Mouse (Mus musculus): Measurements from ENCODE around the gene Tmem201. TPM values are rescaled to one million over a fixed set of nuclear protein-coding genes. Genes with fewer than 3 reads are reported as not detected.
"Not testable (repeated sequence)": the region's sequence is repeated elsewhere in the genome, so short reads cannot be mapped to it uniquely, and the experiment has no call there.

Gene Tmem201
- polyA plus RNA-seq, 1 experiment from 2014 or later, result 42.2 TPM

DNA sequence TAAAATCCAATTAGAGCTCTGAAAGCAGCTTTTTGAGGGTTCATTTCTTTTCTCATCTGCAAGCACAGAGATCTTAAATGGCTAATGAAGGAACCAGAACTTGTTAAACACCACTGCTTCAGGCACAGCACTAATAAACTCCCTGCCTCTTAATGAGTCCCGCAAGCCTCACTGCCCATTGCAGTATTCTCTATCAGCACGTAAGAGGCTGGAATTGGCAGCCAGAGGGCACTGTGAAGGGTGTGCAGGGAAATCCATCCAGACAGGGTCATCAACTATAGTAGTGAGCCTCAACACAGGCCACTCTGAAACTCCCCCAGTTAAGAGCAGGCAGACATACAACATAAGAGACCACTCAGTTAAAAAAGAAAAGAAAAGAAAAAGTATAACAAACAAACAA, 34.5 kb upstream of the Tmem201 start:
- Histone ChIP-seq H3K27ac (no peak overlapping the region), H3K4me2 (peak overlapping the region; percentile 95), H3K9me3 (replicated peaks) (no peaks in the 10 kb centered on the region), H3K4me3 (replicated peaks) (no peak overlapping the region), H3K36me3 (no peaks in the 10 kb centered on the region), H3K4me1 (peaks cover 33% of the 10 kb centered on the region), H3K9ac (no peak overlapping the region), H3K27me3 (no peaks in the 10 kb centered on the region)
- 26% methylated on average over 2 of the region's 2 CpGs for WGBS
- no peak for ATAC-seq (replicated peaks; ENCODE audit: low FRiP score)

- H3K9me3 ChIP-seq (replicated peaks), result no peaks in the 10 kb centered on the region
- H3K27me3 ChIP-seq, result no peaks in the 10 kb centered on the region
- no peak overlapping the region for H3K27ac ChIP-seq
- no peak overlapping the region for H3K4me2 ChIP-seq
- 84% methylated on average over 5 of the region's 5 CpGs for WGBS
- H3K9ac ChIP-seq, result no peak overlapping the region
- no peak for ATAC-seq (replicated peaks; ENCODE audit: low FRiP score)
- no peak overlapping the region for H3K4me3 ChIP-seq (replicated peaks)
- H3K4me1 ChIP-seq, result no peaks in the 10 kb centered on the region
- peaks cover 7% of the 10 kb centered on the region; the same call in 1 of the 2 replicates for H3K36me3 ChIP-seq
Measured at GRCm38 (mm10) chr4:149765201-149765600, 27.4 kb upstream of the Tmem201 start.

- no peak overlapping the region for H3K9ac ChIP-seq
- H3K27me3 ChIP-seq, result no peaks in the 10 kb centered on the region
- H3K4me2 ChIP-seq, result no peak overlapping the region
- no peaks in the 10 kb centered on the region for H3K9me3 ChIP-seq (replicated peaks)
- no peak for ATAC-seq (replicated peaks; ENCODE audit: low FRiP score)
- no peak overlapping the region for H3K27ac ChIP-seq
- H3K4me1 ChIP-seq, result no peaks in the 10 kb centered on the region
- H3K36me3 ChIP-seq, result peaks cover 12% of the 10 kb centered on the region; the same call in 1 of the 2 replicates
- no peak overlapping the region for H3K4me3 ChIP-seq (replicated peaks)
- WGBS, result 89% methylated on average over 2 of the region's 2 CpGs
Measured at GRCm38 (mm10) chr4:149763335-149763734, 25.5 kb upstream of the Tmem201 start.

GRCm38 (mm10) chr4:149759517-149759916, 21.7 kb upstream of the Tmem201 start:
- Histone ChIP-seq H3K9ac (no peak overlapping the region), H3K27me3 (no peaks in the 10 kb centered on the region), H3K4me1 (no peaks in the 10 kb centered on the region), H3K9me3 (replicated peaks) (no peaks in the 10 kb centered on the region), H3K27ac (no peak overlapping the region), H3K36me3 (peaks cover 24% of the 10 kb centered on the region; the same call in 1 of the 2 replicates), H3K4me2 (no peak overlapping the region), H3K4me3 (replicated peaks) (no peak overlapping the region)
- no peak for ATAC-seq (replicated peaks; ENCODE audit: low FRiP score)
- WGBS, result 46% methylated on average over 5 of the region's 5 CpGs

GRCm38 (mm10) chr4:149758423-149758822, 20.6 kb upstream of the Tmem201 start:
- WGBS, result 82% methylated on average over 6 of the region's 6 CpGs
- no peak for ATAC-seq (replicated peaks; ENCODE audit: low FRiP score)

GRCm38 (mm10) chr4:149756546-149756945, 18.7 kb upstream of the Tmem201 start:
- H3K9me3 ChIP-seq (replicated peaks); ATAC-seq (replicated peaks; ENCODE audit: low FRiP score); H3K4me1 ChIP-seq; H3K4me3 ChIP-seq (replicated peaks); H3K27me3 ChIP-seq; H3K27ac ChIP-seq; H3K4me2 ChIP-seq; H3K9ac ChIP-seq: not testable (repeated sequence)
- H3K36me3 ChIP-seq, result peaks cover 30% of the 10 kb centered on the region; the same call in 1 of the 2 replicates
- WGBS, result 90% methylated on average over 7 of the region's 7 CpGs

More at GRCm38 (mm10) chr4:149758423-149758822, 20.6 kb upstream of the Tmem201 start:
- Histone ChIP-seq H3K4me3 (replicated peaks) (no peak overlapping the region), H3K9ac (no peak overlapping the region), H3K4me1 (no peaks in the 10 kb centered on the region), H3K9me3 (replicated peaks) (no peaks in the 10 kb centered on the region), H3K27ac (no peak overlapping the region), H3K4me2 (no peak overlapping the region), H3K27me3 (no peaks in the 10 kb centered on the region), H3K36me3 (peaks cover 30% of the 10 kb centered on the region; the same call in 1 of the 2 replicates)

DNA sequence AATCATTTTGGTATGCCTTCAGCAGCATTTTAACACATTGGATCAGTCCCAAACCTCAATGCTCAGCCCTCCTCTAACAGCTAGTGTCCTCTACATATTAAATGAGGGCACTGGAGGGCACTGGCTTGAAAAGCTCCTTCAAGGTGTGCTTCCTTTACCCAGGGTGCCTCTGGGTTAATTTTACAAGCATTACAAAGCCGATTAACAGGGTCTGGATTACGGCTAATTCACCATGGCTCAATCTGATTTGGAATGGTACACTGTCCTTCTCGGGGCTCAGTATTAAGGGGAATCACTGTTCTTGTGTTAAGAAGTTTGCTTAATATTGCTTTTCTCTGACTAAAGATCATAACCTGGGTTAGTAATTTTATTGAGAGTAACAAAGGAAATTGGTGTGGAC, 15.0 kb upstream of the Tmem201 start:
- Histone ChIP-seq H3K4me3 (replicated peaks) (no peak overlapping the region), H3K9ac (no peak overlapping the region), H3K4me2 (no peak overlapping the region), H3K27ac (no peak overlapping the region), H3K36me3 (peaks cover 26% of the 10 kb centered on the region; the same call in 1 of the 2 replicates), H3K4me1 (peaks cover 4% of the 10 kb centered on the region; the same call in 1 of the 2 replicates), H3K9me3 (replicated peaks) (no peaks in the 10 kb centered on the region), H3K27me3 (no peaks in the 10 kb centered on the region)
- no peak for ATAC-seq (replicated peaks; ENCODE audit: low FRiP score)
- WGBS, result 69% methylated on average over 3 of the region's 3 CpGs

DNA sequence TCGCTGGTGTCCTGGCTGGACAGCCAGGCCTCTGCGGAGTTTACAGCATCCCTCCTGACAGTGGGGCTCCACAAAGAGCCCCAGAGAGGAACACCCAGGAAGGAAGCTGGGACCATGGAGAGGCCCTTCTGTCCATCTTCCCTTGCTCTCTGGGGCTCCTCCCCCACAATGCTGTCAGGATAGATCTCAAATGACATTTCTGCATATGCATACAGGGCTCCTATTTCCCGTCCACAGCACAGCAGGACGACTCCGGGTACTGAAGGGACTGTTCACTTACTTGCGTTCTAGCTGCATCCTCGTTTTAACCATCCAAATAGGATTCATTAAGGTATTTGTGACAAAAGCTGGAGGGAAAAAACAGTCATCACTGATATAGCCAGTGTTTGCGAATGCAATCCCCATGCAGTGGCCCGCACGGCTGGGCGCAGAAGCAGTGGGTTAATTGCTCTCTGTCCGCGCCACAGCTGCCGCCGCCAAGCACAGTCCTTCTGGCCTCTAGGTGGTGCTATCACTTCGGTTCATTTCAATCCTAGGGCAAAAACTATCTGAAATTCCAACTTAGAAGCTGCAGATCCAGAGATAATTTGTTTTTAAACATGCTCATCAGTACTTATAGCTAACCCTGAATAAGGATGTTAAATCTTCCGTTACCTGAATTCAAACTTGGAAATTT, 14.4 kb upstream of the Tmem201 start:
- 26% methylated on average over 17 of the region's 17 CpGs for WGBS
- H3K4me2 ChIP-seq, result no peak overlapping the region; the same call in 1 of the 2 replicates
- no peaks in the 10 kb centered on the region for H3K27me3 ChIP-seq
- H3K9me3 ChIP-seq (replicated peaks), result no peaks in the 10 kb centered on the region
- H3K4me3 ChIP-seq (replicated peaks), result no peak overlapping the region
- 0 out of 2 replicates have a peak, but pooled peaks have one; percentile 25 for ATAC-seq (replicated peaks; ENCODE audit: low FRiP score)
- H3K27ac ChIP-seq, result no peak overlapping the region
- no peak overlapping the region for H3K9ac ChIP-seq
- peaks cover 20% of the 10 kb centered on the region; the same call in 1 of the 2 replicates for H3K36me3 ChIP-seq
- H3K4me1 ChIP-seq, result peaks cover 4% of the 10 kb centered on the region; the same call in 1 of the 2 replicates

- no peak for ATAC-seq (replicated peaks; ENCODE audit: low FRiP score)
- 43% methylated on average over 5 of the region's 5 CpGs for WGBS
- no peak overlapping the region for H3K4me3 ChIP-seq (replicated peaks)
- H3K4me1 ChIP-seq, result peaks cover 4% of the 10 kb centered on the region; the same call in 1 of the 2 replicates
- H3K4me2 ChIP-seq, result no peak overlapping the region
- no peaks in the 10 kb centered on the region for H3K9me3 ChIP-seq (replicated peaks)
- no peaks in the 10 kb centered on the region for H3K27me3 ChIP-seq
- H3K9ac ChIP-seq, result no peak overlapping the region
- H3K36me3 ChIP-seq, result peaks cover 16% of the 10 kb centered on the region
- H3K27ac ChIP-seq, result no peak overlapping the region
Measured at GRCm38 (mm10) chr4:149750671-149751070, 12.8 kb upstream of the Tmem201 start.

DNA sequence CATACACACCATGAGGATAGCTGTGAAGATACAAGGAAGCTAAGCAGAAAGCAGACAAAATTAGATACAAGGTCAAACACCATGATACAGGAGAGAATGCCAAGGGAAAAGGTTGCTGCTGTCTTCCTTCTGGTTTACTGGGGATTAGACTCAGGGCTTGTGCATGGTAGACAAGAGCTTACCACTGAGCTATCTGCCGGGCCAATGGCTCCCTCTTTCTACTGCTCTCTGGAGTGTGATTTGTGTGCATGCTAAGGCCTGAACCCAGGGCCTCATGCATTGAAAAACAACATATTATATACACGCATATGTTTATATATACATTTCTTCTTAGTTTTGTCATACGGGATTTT, 11.8 kb upstream of the Tmem201 start:
- not testable (repeated sequence) for H3K27ac ChIP-seq; H3K4me2 ChIP-seq; H3K9ac ChIP-seq; H3K4me1 ChIP-seq; H3K27me3 ChIP-seq; H3K4me3 ChIP-seq (replicated peaks); H3K9me3 ChIP-seq (replicated peaks); ATAC-seq (replicated peaks; ENCODE audit: low FRiP score)
- peaks cover 22% of the 10 kb centered on the region for H3K36me3 ChIP-seq
- 90% methylated on average over 3 of the region's 3 CpGs for WGBS

GRCm38 (mm10) chr4:149749003-149749662, 11.3 kb upstream of the Tmem201 start:
- no peaks in the 10 kb centered on the region for H3K27me3 ChIP-seq
- H3K27ac ChIP-seq, result no peak overlapping the region
- no peak overlapping the region for H3K9ac ChIP-seq
- H3K4me2 ChIP-seq, result no peak overlapping the region
- no peak for ATAC-seq (replicated peaks; ENCODE audit: low FRiP score)
- no peak overlapping the region for H3K4me3 ChIP-seq (replicated peaks)
- H3K36me3 ChIP-seq, result peaks cover 23% of the 10 kb centered on the region
- peaks cover 10% of the 10 kb centered on the region for H3K4me1 ChIP-seq
- 56% methylated on average over 18 of the region's 18 CpGs for WGBS
- no peaks in the 10 kb centered on the region for H3K9me3 ChIP-seq (replicated peaks)

DNA sequence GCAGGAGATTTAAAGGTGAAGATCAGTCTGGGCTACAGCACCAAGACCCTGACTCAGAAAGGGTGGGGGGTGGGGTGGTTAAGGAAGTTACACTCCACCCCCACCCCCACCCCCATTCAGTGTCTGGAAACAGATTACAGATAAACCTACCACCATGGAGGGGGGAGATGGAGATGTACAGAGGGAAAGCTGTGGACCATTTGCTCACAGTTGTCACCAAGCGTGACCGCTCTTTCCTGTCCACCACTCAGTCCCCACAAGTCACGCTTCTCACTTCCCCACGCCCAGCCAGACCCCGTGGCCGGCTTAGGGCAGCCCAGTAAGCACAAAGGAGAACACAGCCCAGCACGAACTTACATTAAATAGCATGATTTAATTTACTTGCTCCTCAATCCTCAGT, 6.3 kb upstream of the Tmem201 start:
- no peak overlapping the region for H3K9ac ChIP-seq
- H3K4me2 ChIP-seq, result no peak overlapping the region
- peaks cover 32% of the 10 kb centered on the region for H3K36me3 ChIP-seq
- H3K9me3 ChIP-seq (replicated peaks), result no peaks in the 10 kb centered on the region
- ATAC-seq (replicated peaks; ENCODE audit: low FRiP score), result 0 out of 2 replicates have a peak, but pooled peaks have one; percentile 46
- 52% methylated on average over 7 of the region's 7 CpGs for WGBS
- no peak overlapping the region for H3K4me3 ChIP-seq (replicated peaks)
- H3K4me1 ChIP-seq, result peaks cover 8% of the 10 kb centered on the region; the same call in 1 of the 2 replicates
- 0 out of 2 replicates have a peak overlapping the region, but pooled peaks have one; percentile 15 for H3K27ac ChIP-seq
- no peaks in the 10 kb centered on the region for H3K27me3 ChIP-seq
